Mouse (Mus musculus): Measurements from ENCODE around the gene Sars2. TPM values are rescaled to one million over a fixed set of nuclear protein-coding genes. Genes with fewer than 3 reads are reported as not detected.

Gene Sars2
- total and polyA plus RNA-seq, 3 experiments = 10.5 to 24.9 (median 17.1) TPM

DNA sequence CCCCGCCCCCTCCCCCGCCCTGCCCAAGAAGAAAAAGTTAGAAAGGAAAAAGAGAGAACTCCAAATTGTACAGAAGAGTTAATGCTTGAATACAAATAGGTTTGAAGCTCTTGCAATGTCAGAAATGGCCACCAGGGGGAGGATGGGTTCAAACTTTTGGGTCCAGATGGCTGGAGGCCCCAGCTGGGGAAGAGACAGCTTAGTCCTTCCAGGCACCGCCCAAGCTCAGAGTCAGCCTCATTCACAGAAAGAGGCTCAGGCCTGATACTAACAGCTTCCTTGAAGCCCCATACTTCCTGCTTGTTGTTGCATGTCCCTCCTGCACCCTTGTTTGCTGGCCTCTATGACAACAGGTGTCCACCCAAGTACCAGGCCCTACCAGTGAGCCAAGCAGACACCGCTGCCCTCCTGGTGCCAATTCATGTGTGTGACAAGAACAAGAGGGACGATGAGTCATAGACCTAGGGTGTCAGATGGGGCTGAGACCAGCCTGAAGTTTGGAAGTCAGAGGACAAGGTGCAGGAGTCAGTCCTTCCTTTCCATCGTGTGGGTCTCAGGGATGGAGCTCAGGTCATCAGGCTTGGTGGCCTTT lies 38.4 kb downstream of the Sars2 start (continued):
- TF ChIP-seq ZC3H11A (IDR thresholded peaks at IDR 0.05; ENCODE audit: low read depth, low read length) = peak; percentile 67; the same call in 1 of the 2 replicates
- TF ChIP-seq MEF2A (IDR thresholded peaks at IDR 0.05; ENCODE audit: borderline replicate concordance, low read depth, low read length) = peak; percentile 59
- TF ChIP-seq TBP (conservative IDR thresholded peaks at IDR 0.05; ENCODE audit: low read depth, low read length) = 0 out of 2 replicates have a peak, but pooled peaks have one; percentile 41
- peak; percentile 58 to 92; a peak in 3 of 4 replicates for TF ChIP-seq CTCF (conservative IDR thresholded peaks at IDR 0.05 in 1 of 2, IDR thresholded peaks at IDR 0.05 in 1 of 2; ENCODE audit: low read depth in 2 of 2, low read length in 2 of 2)
- peak; percentile 79 for TF ChIP-seq ZNF384 (IDR thresholded peaks at IDR 0.05; ENCODE audit: low read depth, low read length)
- peak; percentile 46; the same call in 1 of the 2 replicates for TF ChIP-seq MAZ (IDR thresholded peaks at IDR 0.05; ENCODE audit: low read depth, low read length)
- peak; percentile 69; the same call in 1 of the 2 replicates for TF ChIP-seq ELF1 (IDR thresholded peaks at IDR 0.05; ENCODE audit: low read depth, low read length)
- no peak for TF ChIP-seq USF1 (IDR thresholded peaks at IDR 0.05; ENCODE audit: low read depth, low read length)
- TF ChIP-seq NELFE (IDR thresholded peaks at IDR 0.05; ENCODE audit: low read depth, low read length) = no peak; the same call in 1 of the 2 replicates
- TF ChIP-seq MXI1 (IDR thresholded peaks at IDR 0.05; ENCODE audit: low read depth, low read length) = peak; percentile 45; the same call in 1 of the 2 replicates
- TF ChIP-seq POLR2A (IDR thresholded peaks at IDR 0.05; ENCODE audit: low read depth, low read length) = peak; percentile 47
- no peak; the same call in 1 of the 2 replicates for TF ChIP-seq POLR2AphosphoS2 (IDR thresholded peaks at IDR 0.05; ENCODE audit: low read depth, low read length)
- no peak for TF ChIP-seq ZKSCAN1 (IDR thresholded peaks at IDR 0.05; ENCODE audit: borderline replicate concordance, low read depth, low read length)
- TF ChIP-seq RAD21 (IDR thresholded peaks at IDR 0.05; ENCODE audit: low read depth, low read length) = peak; percentile 89
- TF ChIP-seq ETS1 (conservative IDR thresholded peaks at IDR 0.05; ENCODE audit: low read depth, low read length) = no peak; the same call in 1 of the 2 replicates
- TF ChIP-seq CHD2 (IDR thresholded peaks at IDR 0.05; ENCODE audit: low read length) = no peak
- no peak for TF ChIP-seq PAX5 (IDR thresholded peaks at IDR 0.05; ENCODE audit: low read length)

DNA sequence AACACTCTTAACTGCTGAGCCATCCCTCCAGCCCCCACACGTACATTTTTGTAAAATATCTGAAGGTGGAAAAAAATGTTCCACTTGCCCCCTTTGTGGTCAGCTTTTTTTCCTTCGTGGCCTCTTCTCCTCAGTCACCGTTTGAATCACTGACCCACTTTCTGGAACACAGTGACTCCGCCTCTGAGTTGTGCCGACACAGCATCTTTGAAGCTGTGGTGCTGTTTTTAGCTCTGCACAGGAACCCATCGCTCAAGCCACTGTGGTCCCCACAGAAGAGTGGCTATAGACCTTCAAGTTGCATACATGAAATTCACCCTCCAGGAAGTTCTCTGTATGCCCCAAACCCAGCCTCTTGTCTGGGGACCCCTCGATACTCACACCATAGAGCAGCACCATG lies 39.1 kb downstream of the Sars2 start:
- Histone ChIP-seq H3K9ac (ENCODE audit: insufficient read depth, low read depth) (peak overlapping the region; percentile 64), H3K4me2 (ENCODE audit: insufficient read depth, low read depth, poor library complexity, severe bottlenecking) (peak overlapping the region; percentile 56), H3K9me3 (replicated peaks; ENCODE audit: low read length) (no peaks in the 10 kb centered on the region), H3K27ac (ENCODE audit: insufficient read depth, low read depth) (peak overlapping the region; percentile 99), H3K79me2 (replicated peaks; ENCODE audit: control insufficient read depth, extremely low read depth, insufficient read depth, poor library complexity, severe bottlenecking) (no peaks in the 10 kb centered on the region), H3K4me1 (ENCODE audit: control insufficient read depth in 1 of 2, insufficient read depth in 2 of 2) (peaks cover 37 to 71% of the 10 kb centered on the region in 2 experiments), H3K36me3 (replicated peaks in 1 of 2; ENCODE audit: control insufficient read depth in 1 of 2, insufficient read depth in 1 of 2, low read length in 1 of 2) (peaks cover 37 to 71% of the 10 kb centered on the region in 2 experiments), H3K27me3 (replicated peaks) (no peaks in the 10 kb centered on the region), H3K4me3 (replicated peaks in 1 of 3; ENCODE audit: low read depth in 2 of 3, low read length in 2 of 3, poor library complexity in 1 of 3) (peak overlapping the region in 2 of 3 experiments; percentile 27 to 31)
- dilution Hi-C loops (cut with MboI; ENCODE audit: extremely low pct_ligation_motif_present, extremely low pct_unique_long_range_greater_than_20kb, low sequenced_read_pairs) (no loop called here), in situ Hi-C loops (cut with MboI; ENCODE audit: low pct_ligation_motif_present, low pct_unique_long_range_greater_than_20kb, low sequenced_read_pairs) (loop anchor here (25.0 kb wide), 1 partner anchor 256 kb away; no protein-coding TSS in a partner anchor)
- peak; percentile 82 for DNase-seq (ENCODE audit: extremely low read depth)
- TF ChIP-seq NELFE (IDR thresholded peaks at IDR 0.05; ENCODE audit: low read depth, low read length) = no peak
- TF ChIP-seq MYC (IDR thresholded peaks at IDR 0.05; ENCODE audit: low read depth, low read length) = peak; percentile 9; the same call in 1 of the 2 replicates
- TF ChIP-seq USF2 (conservative IDR thresholded peaks at IDR 0.05; ENCODE audit: low read depth, low read length) = no peak
- no peak for TF ChIP-seq SMC3 (IDR thresholded peaks at IDR 0.05; ENCODE audit: low read depth, low read length)
- TF ChIP-seq CHD2 (IDR thresholded peaks at IDR 0.05; ENCODE audit: low read length) = peak; percentile 92
- TF ChIP-seq BHLHE40 (IDR thresholded peaks at IDR 0.05; ENCODE audit: low read depth, low read length) = peak; percentile 78
- TF ChIP-seq E2F4 (IDR thresholded peaks at IDR 0.05; ENCODE audit: insufficient replicate concordance, low read depth, low read length) = no peak
- peak; percentile 99 for TF ChIP-seq IRF4 (IDR thresholded peaks at IDR 0.05; ENCODE audit: low read depth, low read length)
- no peak for TF ChIP-seq CTCF (conservative IDR thresholded peaks at IDR 0.05 in 1 of 2, IDR thresholded peaks at IDR 0.05 in 1 of 2; ENCODE audit: low read depth in 2 of 2, low read length in 2 of 2)
- TF ChIP-seq KAT2A (IDR thresholded peaks at IDR 0.05; ENCODE audit: insufficient replicate concordance, low read length) = no peak
- peak; percentile 93 for TF ChIP-seq ZNF384 (IDR thresholded peaks at IDR 0.05; ENCODE audit: low read depth, low read length)
- no peak for TF ChIP-seq MXI1 (IDR thresholded peaks at IDR 0.05; ENCODE audit: low read depth, low read length)
- TF ChIP-seq EP300 (IDR thresholded peaks at IDR 0.05; ENCODE audit: low read length) = peak; percentile 99
- no peak for TF ChIP-seq ZMIZ1 (IDR thresholded peaks at IDR 0.05; ENCODE audit: low read depth, low read length)
- TF ChIP-seq JUN (IDR thresholded peaks at IDR 0.05; ENCODE audit: insufficient read depth, low read depth, low read length) = peak; percentile 80; the same call in 1 of the 2 replicates
- peak; percentile 99 for TF ChIP-seq MAFK (IDR thresholded peaks at IDR 0.05; ENCODE audit: insufficient replicate concordance, low read length)
- peak; percentile 76 for TF ChIP-seq MAZ (IDR thresholded peaks at IDR 0.05; ENCODE audit: low read depth, low read length)
- TF ChIP-seq JUND (conservative IDR thresholded peaks at IDR 0.05; ENCODE audit: low read depth, low read length) = peak; percentile 72
- TF ChIP-seq SIN3A (IDR thresholded peaks at IDR 0.05; ENCODE audit: low read length) = peak; percentile 52; the same call in 1 of the 2 replicates
- TF ChIP-seq ELF1 (IDR thresholded peaks at IDR 0.05; ENCODE audit: low read depth, low read length) = no peak
- no peak; the same call in 1 of the 2 replicates for TF ChIP-seq RAD21 (IDR thresholded peaks at IDR 0.05; ENCODE audit: low read depth, low read length)
- no peak for TF ChIP-seq POLR2A (IDR thresholded peaks at IDR 0.05; ENCODE audit: low read depth, low read length)
- no peak for TF ChIP-seq NRF1 (IDR thresholded peaks at IDR 0.05; ENCODE audit: low read depth, low read length)
- no peak for TF ChIP-seq UBTF (IDR thresholded peaks at IDR 0.05; ENCODE audit: low read depth, low read length)
- TF ChIP-seq TBP (conservative IDR thresholded peaks at IDR 0.05; ENCODE audit: low read depth, low read length) = no peak
- TF ChIP-seq TCF12 (IDR thresholded peaks at IDR 0.05; ENCODE audit: low read depth, low read length) = peak; percentile 94
- TF ChIP-seq CHD1 (IDR thresholded peaks at IDR 0.05; ENCODE audit: low read depth, low read length) = peak; percentile 80; the same call in 1 of the 2 replicates

All from CH12.LX (cell line).